Comparison of ENCODE assay signal across 13 mouse cellular contexts in the genomic region with DNA sequence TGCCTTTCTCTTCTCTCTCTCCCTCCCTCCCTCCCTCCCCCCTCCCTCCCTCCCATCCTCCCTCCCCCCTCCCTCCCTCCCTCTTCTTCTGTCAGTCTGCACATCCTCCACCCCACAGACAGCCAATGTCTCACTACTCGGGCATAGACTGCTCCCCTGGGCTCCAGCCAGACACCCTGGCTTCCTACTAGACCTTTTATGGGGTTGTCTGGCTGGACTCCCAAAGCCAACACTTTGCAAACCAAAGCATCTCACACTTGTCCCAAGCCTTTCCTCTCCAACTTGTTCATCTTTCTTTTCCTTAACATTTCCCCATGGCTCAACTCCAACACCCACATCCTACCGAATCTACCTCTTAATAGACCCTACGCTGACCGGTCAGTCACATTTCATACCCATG.
"Had no signal": no experiment of that assay in that cellular context is flagged by ENCODE, and none has a peak within 500 bp of the region (broad histone marks: within the 10 kb centered on the region; RNA-seq: fewer than 3 reads in every experiment).

No protein-coding gene starts in this region.

- H3K27ac ChIP-seq: limb, embryonic 10.5 days; liver, embryonic 15.5 days; macrophage; neural tube, embryonic 12.5 days had no signal

- H3K4me3 ChIP-seq: limb, embryonic 10.5 days; liver, embryonic 15.5 days; megakaryocyte, embryonic 14.5 days; neural tube, embryonic 12.5 days had no signal

- H3K9ac ChIP-seq: liver, embryonic 15.5 days; neural tube, embryonic 12.5 days had no signal

- H3K27me3 ChIP-seq: liver, embryonic 15.5 days; neural tube, embryonic 12.5 days had no signal

- ATAC-seq: intestine, embryonic 16.5 days; midbrain, embryonic 16.5 days had no signal

- H3K36me3 ChIP-seq: limb, embryonic 10.5 days; liver, embryonic 15.5 days; neural tube, embryonic 12.5 days had no signal

- H3K9me3 ChIP-seq: limb, embryonic 10.5 days; liver, embryonic 15.5 days; neural tube, embryonic 12.5 days had no signal

- H3K4me2 ChIP-seq: liver, embryonic 11.5 days; liver, embryonic 15.5 days; midbrain, embryonic 11.5 days; neural tube, embryonic 12.5 days had no signal

- DNase-seq: lung, adult 2 months; lung, postnatal 14 days; thymus, adult 18-20 months; thymus, postnatal 14 days had no signal

- H3K4me1 ChIP-seq: liver, embryonic 15.5 days; megakaryocyte, embryonic 14.5 days; neural tube, embryonic 12.5 days had no signal
